Mouse (Mus musculus) hindbrain, embryonic 15.5 days (tissue): ENCODE measurements at regions not wholly inside any gene's neighbourhood (a gene's known extent, or its start where the extent isn't known, plus 50 kb on each side); places are given as distances from the start of the nearest gene placed in this dataset.

Source experiments
- ATAC-seq: fragments of 200-750 bp; cut with Nextera tagmentation; 2 replicates; pipeline ENCODE4 v1.8.0; 2017; ENCODE audit warnings: low read depth, moderate number of reproducible peaks, moderate TSS enrichment; ENCODE audit not compliant: low FRiP score
- H3K27ac ChIP-seq: fragments of 300-500 bp; sonication (generic); replicated peaks from 2 replicates; pipeline ENCODE4 v1.5.1; 2015; ENCODE audit warnings: mild to moderate bottlenecking, inconsistent platforms
- H3K27me3 ChIP-seq: fragments of 300-500 bp; sonication (generic); 2 replicates; pipeline ENCODE4 v1.6.1; 2015; ENCODE audit warnings: control low read depth, inconsistent platforms
- H3K36me3 ChIP-seq: fragments of 300-500 bp; sonication (generic); 2 replicates; pipeline ENCODE4 v1.6.1; 2015; ENCODE audit warnings: control low read depth, inconsistent platforms
- H3K4me1 ChIP-seq: fragments of 300-500 bp; sonication (generic); replicated peaks from 2 replicates; pipeline ENCODE4 v1.6.1; 2015; ENCODE audit warnings: control low read depth, inconsistent platforms
- H3K4me2 ChIP-seq: fragments of 300-500 bp; sonication (generic); 2 replicates; pipeline ENCODE4 v1.6.1; 2015; ENCODE audit warnings: moderate library complexity, mild to moderate bottlenecking, inconsistent platforms
- H3K4me3 ChIP-seq: fragments of 300-500 bp; sonication (generic); 2 replicates; pipeline ENCODE4 v1.5.1; 2015; ENCODE audit warnings: mild to moderate bottlenecking, inconsistent platforms
- H3K9ac ChIP-seq: fragments of 300-500 bp; sonication (generic); 2 replicates; pipeline ENCODE4 v1.6.1; 2015; ENCODE audit warnings: inconsistent platforms
- H3K9me3 ChIP-seq: fragments of 300-500 bp; sonication (generic); 2 replicates; pipeline ENCODE4 v1.6.1; 2016; ENCODE audit warnings: control low read depth, inconsistent platforms
- WGBS: fragments of 180-500 bp; shearing (Covaris S2); methylation state at CpG from one replicate; pipeline ENCODE4 v1.1.7; 2015; 5-methylcytosine and 5-hydroxymethylcytosine counted together

DNA sequence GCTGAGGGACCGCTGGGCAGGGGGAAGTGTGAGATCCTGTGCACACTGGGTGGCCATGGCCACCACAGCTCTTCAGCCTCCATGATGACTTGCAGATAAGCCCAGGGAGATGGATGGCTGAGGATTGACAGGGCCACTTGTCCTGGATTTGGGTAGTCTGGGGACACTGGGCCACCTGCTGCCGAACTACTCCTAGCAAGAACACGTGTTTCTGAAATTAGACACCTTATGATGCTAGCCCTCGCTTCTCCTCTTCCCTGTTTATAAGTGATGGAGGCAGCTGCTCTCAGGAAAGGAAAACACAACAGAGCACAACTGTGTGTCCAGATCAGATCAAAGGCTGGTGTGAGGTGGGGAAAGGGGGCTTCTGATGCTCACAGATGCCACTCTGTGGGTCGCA lies 64.9 kb upstream of the Tpm1 start:
- no peak for ATAC-seq

DNA sequence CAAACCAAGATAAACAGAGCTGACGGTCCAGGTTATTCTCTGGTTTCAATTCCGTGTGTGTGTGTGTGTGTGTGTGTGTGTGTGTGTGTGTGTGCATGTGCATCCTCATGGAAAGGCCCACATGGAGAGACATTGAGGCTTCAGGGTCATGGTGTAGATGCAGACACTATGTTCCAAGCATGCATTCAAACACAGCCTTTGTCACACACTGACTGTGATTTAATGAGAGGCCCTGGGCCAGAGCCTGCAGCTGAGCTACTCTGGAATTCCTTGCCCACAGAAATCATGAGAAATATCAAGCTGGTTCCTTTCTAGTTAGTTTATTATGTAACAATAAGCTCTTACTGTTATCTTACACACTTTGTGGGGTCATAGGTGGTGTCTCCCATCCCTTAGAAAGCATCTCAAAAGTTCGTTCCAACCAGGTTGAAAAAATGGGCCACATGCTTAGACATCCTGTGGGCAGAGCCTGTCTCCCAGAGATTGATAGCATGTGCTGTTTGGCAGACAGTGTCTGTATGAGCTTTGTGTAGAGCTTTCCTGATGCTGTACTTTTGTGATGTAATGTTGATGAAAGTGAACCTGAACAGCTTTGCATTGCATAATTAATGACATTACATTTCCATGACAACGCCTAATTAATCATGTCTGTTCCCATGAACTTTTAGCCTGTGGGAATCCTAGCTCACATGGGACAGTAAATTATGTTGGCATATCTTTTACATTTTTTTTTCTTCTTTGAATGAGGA lies 62.8 kb upstream of the Tpm1 start:
- Histone ChIP-seq H3K9me3 (no peaks in the 10 kb centered on the region), H3K4me2 (no peak overlapping the region), H3K4me1 (no peaks in the 10 kb centered on the region), H3K27me3 (no peaks in the 10 kb centered on the region), H3K36me3 (no peaks in the 10 kb centered on the region), H3K27ac (no peak overlapping the region), H3K9ac (no peak overlapping the region), H3K4me3 (no peak overlapping the region)
- peak; percentile 61; the same call in 1 of the 2 replicates for ATAC-seq
- WGBS, result 70% methylated on average over 4 of the region's 4 CpGs

More for the DNA sequence above, 64.9 kb upstream of the Tpm1 start:
- H3K36me3 ChIP-seq, result no peaks in the 10 kb centered on the region
- no peaks in the 10 kb centered on the region for H3K27me3 ChIP-seq
- 83% methylated on average over 5 of the region's 5 CpGs for WGBS
- H3K4me2 ChIP-seq, result no peak overlapping the region
- no peak overlapping the region for H3K27ac ChIP-seq
- H3K4me3 ChIP-seq, result no peak overlapping the region
- no peaks in the 10 kb centered on the region for H3K9me3 ChIP-seq
- no peak overlapping the region for H3K9ac ChIP-seq
- H3K4me1 ChIP-seq, result no peaks in the 10 kb centered on the region

DNA sequence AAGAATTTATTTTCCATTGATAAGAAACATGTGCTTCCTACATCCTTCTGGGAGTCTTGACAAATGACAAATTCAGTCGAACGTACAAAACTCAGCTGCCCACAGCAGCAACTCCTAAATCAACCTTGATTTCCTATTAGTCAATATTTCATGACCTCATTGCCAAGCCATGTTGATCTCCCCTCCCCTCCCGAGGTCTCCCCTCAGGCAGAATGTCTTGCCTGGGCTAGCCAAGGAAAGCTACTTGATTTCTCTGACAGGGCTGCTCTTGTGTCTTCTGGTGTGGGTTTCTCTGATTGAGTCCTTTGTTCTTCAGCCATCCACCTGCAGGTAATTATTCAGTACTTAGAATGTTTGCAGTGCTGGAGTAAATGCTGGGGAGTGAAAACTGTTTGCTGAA lies 58.7 kb upstream of the Tpm1 start:
- 55% methylated on average over 3 of the region's 3 CpGs for WGBS
- ATAC-seq, result no peak
- Histone ChIP-seq H3K4me2 (no peak overlapping the region), H3K4me3 (no peak overlapping the region), H3K27me3 (no peaks in the 10 kb centered on the region), H3K36me3 (no peaks in the 10 kb centered on the region), H3K9me3 (no peaks in the 10 kb centered on the region), H3K9ac (no peak overlapping the region), H3K4me1 (no peaks in the 10 kb centered on the region), H3K27ac (no peak overlapping the region)

GRCm38 (mm10) chr9:67105867-67106266 lies 56.7 kb upstream of the Tpm1 start:
- H3K9me3 ChIP-seq, result no peaks in the 10 kb centered on the region
- no peaks in the 10 kb centered on the region for H3K27me3 ChIP-seq
- no peak overlapping the region for H3K4me3 ChIP-seq
- no peak overlapping the region for H3K9ac ChIP-seq
- H3K27ac ChIP-seq, result no peak overlapping the region
- ATAC-seq, result no peak
- no peak overlapping the region for H3K4me2 ChIP-seq
- no peaks in the 10 kb centered on the region for H3K36me3 ChIP-seq
- H3K4me1 ChIP-seq, result no peaks in the 10 kb centered on the region
- 39% methylated on average over 9 of the region's 9 CpGs for WGBS

GRCm38 (mm10) chr9:67105216-67105615 lies 56.0 kb upstream of the Tpm1 start:
- H3K27me3 ChIP-seq, result no peaks in the 10 kb centered on the region
- H3K27ac ChIP-seq, result no peak overlapping the region
- H3K9me3 ChIP-seq, result no peaks in the 10 kb centered on the region
- H3K4me1 ChIP-seq, result no peaks in the 10 kb centered on the region
- 87% methylated on average over 2 of the region's 2 CpGs for WGBS
- ATAC-seq, result no peak
- no peak overlapping the region for H3K4me3 ChIP-seq
- H3K4me2 ChIP-seq, result no peak overlapping the region
- H3K9ac ChIP-seq, result no peak overlapping the region
- no peaks in the 10 kb centered on the region for H3K36me3 ChIP-seq

- WGBS, result 93% methylated on average over 4 of the region's 4 CpGs
- Histone ChIP-seq H3K4me1 (no peaks in the 10 kb centered on the region), H3K27ac (no peak overlapping the region), H3K36me3 (no peaks in the 10 kb centered on the region), H3K4me3 (no peak overlapping the region), H3K9me3 (no peaks in the 10 kb centered on the region), H3K9ac (no peak overlapping the region), H3K27me3 (no peaks in the 10 kb centered on the region), H3K4me2 (no peak overlapping the region)
- no peak for ATAC-seq
Measured at GRCm38 (mm10) chr9:67104616-67105015, 55.4 kb upstream of the Tpm1 start.

GRCm38 (mm10) chr9:67102578-67102977 lies 53.4 kb upstream of the Tpm1 start:
- WGBS, result 57% methylated on average over 6 of the region's 6 CpGs
- Histone ChIP-seq H3K27me3 (no peaks in the 10 kb centered on the region), H3K4me3 (no peak overlapping the region), H3K36me3 (no peaks in the 10 kb centered on the region), H3K4me1 (no peaks in the 10 kb centered on the region), H3K9ac (no peak overlapping the region), H3K27ac (no peak overlapping the region), H3K9me3 (no peaks in the 10 kb centered on the region), H3K4me2 (no peak overlapping the region)
- ATAC-seq, result no peak

GRCm38 (mm10) chr9:67099471-67099870 lies 50.3 kb upstream of the Tpm1 start:
- ATAC-seq, result no peak
- WGBS, result 61% methylated on average over 6 of the region's 6 CpGs

More at GRCm38 (mm10) chr9:67099471-67099870, 50.3 kb upstream of the Tpm1 start:
- Histone ChIP-seq H3K9ac (no peak overlapping the region), H3K9me3 (no peaks in the 10 kb centered on the region), H3K27ac (no peak overlapping the region), H3K4me1 (no peaks in the 10 kb centered on the region), H3K27me3 (no peaks in the 10 kb centered on the region), H3K4me3 (no peak overlapping the region), H3K36me3 (no peaks in the 10 kb centered on the region), H3K4me2 (no peak overlapping the region)
